Mouse (Mus musculus) left cerebral cortex, adult 2 months (tissue): ENCODE data around the gene Cnnm2. TPM values are rescaled to one million over a fixed set of nuclear protein-coding genes. Genes with fewer than 3 reads are reported as not detected.

Experiments used
- DNase-seq, 2 experiments: peaks; one replicate each; pipeline ENCODE4 v3.0.0; 2021 to 2022; ENCODE audit warnings: low spot score in 2 of 2, mixed read lengths in 1 of 2; ENCODE audit errors: extremely low spot score in 1 of 2
- H3K27ac ChIP-seq: fragments of 200-600 bp; 2 replicates; pipeline ENCODE4 v1.8.1; 2022
- H3K4me3 ChIP-seq: fragments of 200-600 bp; 2 replicates; pipeline ENCODE4 v1.8.1; 2022
- CTCF ChIP-seq: fragments of 200-600 bp; IDR thresholded peaks from 2 replicates; pipeline ENCODE4 v1.8.1; 2022; ENCODE audit warnings: antibody characterized with exemption, mild to moderate bottlenecking, moderate library complexity
- intact Hi-C: fragments of 180-260 bp; cut with DNase I; formaldehyde crosslinking; loops from one replicate; pipeline ENCODE4 v1.15.1; 2025
- total RNA-seq, 2 experiments: library from RNA; stranded (reverse); gene quantifications; 2 replicates each; pipeline ENCODE4 v1.2.3; 2021

Gene Cnnm2
- total RNA-seq, 2 experiments from 2014 or later = 35.7 to 37.3 TPM

- intact Hi-C loops = no loop called here
Observed at GRCm38 (mm10) chr19:46784038-46784437, 22.6 kb downstream of the Cnnm2 start.

GRCm38 (mm10) chr19:46784502-46784901 lies 23.1 kb downstream of the Cnnm2 start:
- H3K27ac ChIP-seq = no peak overlapping the region
- intact Hi-C loops = no loop called here
- no peak for TF ChIP-seq CTCF
- no peak overlapping the region for H3K4me3 ChIP-seq
- no peak for DNase-seq

More at GRCm38 (mm10) chr19:46784038-46784437, 22.6 kb downstream of the Cnnm2 start:
- Histone ChIP-seq H3K27ac (no peak overlapping the region), H3K4me3 (no peak overlapping the region)
- DNase-seq = no peak
- no peak for TF ChIP-seq CTCF

- intact Hi-C loops = no loop called here
- DNase-seq = no peak
- H3K27ac ChIP-seq = no peak overlapping the region
- H3K4me3 ChIP-seq = no peak overlapping the region
- no peak for TF ChIP-seq CTCF
Observed at GRCm38 (mm10) chr19:46785633-46786032, 24.2 kb downstream of the Cnnm2 start.

GRCm38 (mm10) chr19:46789782-46790181 lies 28.4 kb downstream of the Cnnm2 start:
- no peak for DNase-seq
- no peak for TF ChIP-seq CTCF
- intact Hi-C loops = loop anchor here (2.0 kb wide), 1 partner anchor 39 kb away; no protein-coding TSS in a partner anchor
- H3K4me3 ChIP-seq = no peak overlapping the region
- no peak overlapping the region for H3K27ac ChIP-seq

GRCm38 (mm10) chr19:46791360-46791759 lies 30.0 kb downstream of the Cnnm2 start:
- intact Hi-C loops = loop anchor here (2.0 kb wide), 1 partner anchor 37 kb away; no protein-coding TSS in a partner anchor
- DNase-seq = no peak
- H3K27ac ChIP-seq = no peak overlapping the region
- no peak overlapping the region for H3K4me3 ChIP-seq
- TF ChIP-seq CTCF = no peak

- no peak for TF ChIP-seq CTCF
- no peak overlapping the region for H3K4me3 ChIP-seq
- no peak for DNase-seq
- intact Hi-C loops = loop anchor here (2.0 kb wide), 1 partner anchor 37 kb away; no protein-coding TSS in a partner anchor
- no peak overlapping the region for H3K27ac ChIP-seq
Observed at GRCm38 (mm10) chr19:46791921-46792320, 30.5 kb downstream of the Cnnm2 start.

- no peak for TF ChIP-seq CTCF
- no peak overlapping the region for H3K27ac ChIP-seq
- intact Hi-C loops = no loop called here
- DNase-seq = no peak
- H3K4me3 ChIP-seq = no peak overlapping the region
Observed at GRCm38 (mm10) chr19:46792480-46792879, 31.1 kb downstream of the Cnnm2 start.

- no peak for TF ChIP-seq CTCF
- intact Hi-C loops = no loop called here
- H3K27ac ChIP-seq = no peak overlapping the region
- no peak for DNase-seq
- no peak overlapping the region for H3K4me3 ChIP-seq
Observed at GRCm38 (mm10) chr19:46794181-46794580, 32.8 kb downstream of the Cnnm2 start.

GRCm38 (mm10) chr19:46799903-46800583 lies 38.6 kb downstream of the Cnnm2 start:
- intact Hi-C loops = no loop called here
- H3K27ac ChIP-seq = no peak overlapping the region

GRCm38 (mm10) chr19:46801492-46801891 lies 40.1 kb downstream of the Cnnm2 start:
- TF ChIP-seq CTCF = no peak
- Histone ChIP-seq H3K4me3 (no peak overlapping the region), H3K27ac (no peak overlapping the region)
- intact Hi-C loops = no loop called here
- DNase-seq = no peak

More at GRCm38 (mm10) chr19:46799903-46800583, 38.6 kb downstream of the Cnnm2 start:
- DNase-seq = no peak
- H3K4me3 ChIP-seq = no peak overlapping the region
- no peak for TF ChIP-seq CTCF

- no peak for TF ChIP-seq CTCF
- Histone ChIP-seq H3K27ac (no peak overlapping the region), H3K4me3 (no peak overlapping the region)
- DNase-seq = no peak
- intact Hi-C loops = no loop called here
Observed at GRCm38 (mm10) chr19:46802306-46802705, 40.9 kb downstream of the Cnnm2 start.

- Histone ChIP-seq H3K4me3 (no peak overlapping the region), H3K27ac (no peak overlapping the region)
- no peak for DNase-seq
- intact Hi-C loops = no loop called here
- no peak for TF ChIP-seq CTCF
Observed at GRCm38 (mm10) chr19:46803732-46804131, 42.3 kb downstream of the Cnnm2 start.

GRCm38 (mm10) chr19:46804751-46805150 lies 43.4 kb downstream of the Cnnm2 start:
- no peak overlapping the region for H3K4me3 ChIP-seq
- intact Hi-C loops = no loop called here
- no peak overlapping the region for H3K27ac ChIP-seq
- no peak; the same call in 1 of the 2 replicates for TF ChIP-seq CTCF
- DNase-seq = no peak
